Mouse (Mus musculus) spleen, embryonic (tissue): ENCODE results near the gene Armc12.

ENCODE experiments used
- CTCF ChIA-PET: fragments of 350-600 bp; sonication (Branson Sonifier 250); formaldehyde crosslinking; loops from one replicate; lab custom pipeline; 2022; lab: Charles Lee

Gene Armc12

GRCm38 (mm10) chr17:28530506-28530905, at the start of gene Armc12:
Gene Armc12 (plus strand): TSS chr17:28530806.
- CTCF ChIA-PET, result interaction anchor here (0.9 kb wide), 1 partner anchor 123 kb away, joined by 3 read pairs; no protein-coding TSS in a partner anchor

GRCm38 (mm10) chr17:28484704-28485445, 45.7 kb upstream of the Armc12 start:
- CTCF ChIA-PET, result interaction anchor here (0.8 kb wide), 1 partner anchor 43 kb away, joined by 4 read pairs; no protein-coding TSS in a partner anchor

- CTCF ChIA-PET, result no interaction called here
These were observed 45.1 kb upstream of the Armc12 start for GRCm38 (mm10) chr17:28485446-28485948.

- CTCF ChIA-PET, result no interaction called here
These were observed 44.6 kb upstream of the Armc12 start for GRCm38 (mm10) chr17:28485977-28486400.

GRCm38 (mm10) chr17:28486720-28487119, 43.9 kb upstream of the Armc12 start:
- CTCF ChIA-PET, result interaction anchor here (0.7 kb wide), 1 partner anchor 58 kb away, joined by 6 read pairs; no protein-coding TSS in a partner anchor

GRCm38 (mm10) chr17:28487584-28488257, 42.9 kb upstream of the Armc12 start:
- CTCF ChIA-PET, result no interaction called here

- CTCF ChIA-PET, result no interaction called here
These were observed 42.2 kb upstream of the Armc12 start for GRCm38 (mm10) chr17:28488258-28489013.

GRCm38 (mm10) chr17:28491035-28491770, 39.4 kb upstream of the Armc12 start:
- CTCF ChIA-PET, result no interaction called here

- CTCF ChIA-PET, result no interaction called here
These were observed 34.8 kb upstream of the Armc12 start for GRCm38 (mm10) chr17:28495832-28496231.

- CTCF ChIA-PET, result no interaction called here
These were observed 31.4 kb upstream of the Armc12 start for GRCm38 (mm10) chr17:28499190-28499589.

GRCm38 (mm10) chr17:28500465-28500864, 30.1 kb upstream of the Armc12 start:
- CTCF ChIA-PET, result no interaction called here

- CTCF ChIA-PET, result no interaction called here
These were observed 28.3 kb upstream of the Armc12 start for GRCm38 (mm10) chr17:28502196-28502821.

- CTCF ChIA-PET, result no interaction called here
These were observed 26.4 kb upstream of the Armc12 start for GRCm38 (mm10) chr17:28504182-28504581.

GRCm38 (mm10) chr17:28505591-28505990, 25.0 kb upstream of the Armc12 start:
- CTCF ChIA-PET, result no interaction called here

- CTCF ChIA-PET, result no interaction called here
These were observed 23.7 kb upstream of the Armc12 start for GRCm38 (mm10) chr17:28506895-28507294.

- CTCF ChIA-PET, result no interaction called here
These were observed 23.1 kb upstream of the Armc12 start for GRCm38 (mm10) chr17:28507496-28507895.

GRCm38 (mm10) chr17:28510445-28511342, 19.9 kb upstream of the Armc12 start:
- CTCF ChIA-PET, result no interaction called here

GRCm38 (mm10) chr17:28511616-28512541, 18.7 kb upstream of the Armc12 start:
- CTCF ChIA-PET, result no interaction called here

- CTCF ChIA-PET, result no interaction called here
These were observed 17.9 kb upstream of the Armc12 start for GRCm38 (mm10) chr17:28512696-28513095.
